Mouse (Mus musculus) hindbrain, embryonic 10.5 days (tissue): ENCODE data around the gene Snx18. TPM values are rescaled to one million over a fixed set of nuclear protein-coding genes. Genes with fewer than 3 reads are reported as not detected.

Experiments
- DNase-seq: peaks from one replicate; pipeline ENCODE4 v3.0.0-alpha.2; 2017; ENCODE audit warnings: low spot score
- H3K27ac ChIP-seq: fragments of 300-500 bp; sonication (generic); 2 replicates; pipeline ENCODE4 v1.5.1; 2016; ENCODE audit warnings: mild to moderate bottlenecking, moderate library complexity
- H3K27me3 ChIP-seq: fragments of 300-500 bp; sonication (generic); 2 replicates; pipeline ENCODE4 v1.6.1; 2016; ENCODE audit warnings: mild to moderate bottlenecking; ENCODE audit not compliant: poor library complexity, insufficient read depth, severe bottlenecking
- H3K36me3 ChIP-seq: fragments of 300-500 bp; sonication (generic); 2 replicates; pipeline ENCODE4 v1.6.1; 2016; ENCODE audit warnings: mild to moderate bottlenecking, moderate library complexity
- H3K4me1 ChIP-seq: fragments of 300-500 bp; sonication (generic); replicated peaks from 2 replicates; pipeline ENCODE4 v1.6.1; 2016; ENCODE audit warnings: mild to moderate bottlenecking
- H3K4me3 ChIP-seq: fragments of 300-500 bp; sonication (generic); 2 replicates; pipeline ENCODE4 v1.5.1; 2016; ENCODE audit warnings: mild to moderate bottlenecking, moderate library complexity
- H3K9me3 ChIP-seq: fragments of 300-500 bp; sonication (generic); 2 replicates; pipeline ENCODE4 v1.6.1; 2016; ENCODE audit warnings: mild to moderate bottlenecking, moderate library complexity
- WGBS: fragments of 180-500 bp; shearing (Covaris S2); methylation state at CpG from one replicate; pipeline ENCODE4 v1.1.7; 2016; 5-methylcytosine and 5-hydroxymethylcytosine counted together
- polyA plus RNA-seq: library from polyadenylated mRNA; unstranded; fragments of >200 nt; fragmentation: Nextera tagmentation; extraction: Ambion mirVana; gene quantifications from 2 replicates; pipeline ENCODE4 v1.2.1, GENCODE M21; 2016

The Snx18 gene
- polyA plus RNA-seq, 1 experiment from 2014 or later: 18.1 TPM

DNA sequence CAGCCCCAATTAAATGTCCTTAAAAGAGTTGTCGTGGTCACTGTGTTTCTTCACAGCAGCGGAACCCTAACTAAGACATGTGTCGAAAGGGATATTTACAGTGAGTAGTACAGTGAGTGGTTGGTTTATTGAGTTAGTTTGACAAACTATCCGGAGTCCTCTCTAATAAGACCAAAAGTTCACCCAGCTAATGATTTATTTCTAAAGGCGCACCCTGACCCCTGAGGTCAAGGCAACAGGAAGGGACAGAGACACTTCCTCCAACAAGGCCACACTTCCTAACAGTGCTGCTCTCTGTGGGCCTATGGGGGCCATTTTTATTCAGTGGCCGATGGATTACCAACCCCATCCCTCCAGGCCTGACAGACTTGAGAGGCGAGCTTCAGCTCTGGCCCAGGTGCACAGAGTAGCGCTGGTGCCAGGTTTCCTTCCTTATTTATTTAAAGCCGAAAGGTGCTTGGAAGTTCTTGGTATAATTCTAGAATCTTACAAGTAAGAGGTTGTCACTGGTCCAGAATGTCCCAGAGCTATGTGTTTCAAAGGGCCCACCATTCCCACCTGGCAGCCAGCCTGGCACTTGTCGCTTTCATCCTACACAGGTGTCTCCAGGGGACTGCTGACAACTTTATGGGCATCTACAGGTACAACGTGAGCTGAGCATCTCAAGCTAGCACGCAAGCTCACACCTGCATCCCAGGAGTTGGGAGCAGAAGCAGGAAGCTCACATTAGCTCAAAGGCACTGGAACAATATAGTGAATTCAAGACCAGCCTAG, 16.3 kb downstream of the Snx18 start:
- WGBS: 96% methylated on average over 12 of the region's 12 CpGs
- Histone ChIP-seq H3K27me3 (no peaks in the 10 kb centered on the region), H3K9me3 (0 out of 2 replicates have a peak, but pooled peaks cover 4% of the 10 kb centered on the region), H3K36me3 (peaks cover 40% of the 10 kb centered on the region), H3K4me1 (peaks cover 45% of the 10 kb centered on the region), H3K27ac (no peak overlapping the region), H3K4me3 (no peak overlapping the region)
- no peak for DNase-seq

GRCm38 (mm10) chr13:113600531-113601463, 17.6 kb downstream of the Snx18 start:
- H3K9me3 ChIP-seq: no peaks in the 10 kb centered on the region
- no peak overlapping the region for H3K27ac ChIP-seq
- peaks cover 46% of the 10 kb centered on the region for H3K4me1 ChIP-seq
- WGBS: 92% methylated on average over 18 of the region's 18 CpGs
- no peaks in the 10 kb centered on the region for H3K27me3 ChIP-seq
- H3K4me3 ChIP-seq: no peak overlapping the region
- peaks cover 28% of the 10 kb centered on the region for H3K36me3 ChIP-seq
- DNase-seq: no peak

DNA sequence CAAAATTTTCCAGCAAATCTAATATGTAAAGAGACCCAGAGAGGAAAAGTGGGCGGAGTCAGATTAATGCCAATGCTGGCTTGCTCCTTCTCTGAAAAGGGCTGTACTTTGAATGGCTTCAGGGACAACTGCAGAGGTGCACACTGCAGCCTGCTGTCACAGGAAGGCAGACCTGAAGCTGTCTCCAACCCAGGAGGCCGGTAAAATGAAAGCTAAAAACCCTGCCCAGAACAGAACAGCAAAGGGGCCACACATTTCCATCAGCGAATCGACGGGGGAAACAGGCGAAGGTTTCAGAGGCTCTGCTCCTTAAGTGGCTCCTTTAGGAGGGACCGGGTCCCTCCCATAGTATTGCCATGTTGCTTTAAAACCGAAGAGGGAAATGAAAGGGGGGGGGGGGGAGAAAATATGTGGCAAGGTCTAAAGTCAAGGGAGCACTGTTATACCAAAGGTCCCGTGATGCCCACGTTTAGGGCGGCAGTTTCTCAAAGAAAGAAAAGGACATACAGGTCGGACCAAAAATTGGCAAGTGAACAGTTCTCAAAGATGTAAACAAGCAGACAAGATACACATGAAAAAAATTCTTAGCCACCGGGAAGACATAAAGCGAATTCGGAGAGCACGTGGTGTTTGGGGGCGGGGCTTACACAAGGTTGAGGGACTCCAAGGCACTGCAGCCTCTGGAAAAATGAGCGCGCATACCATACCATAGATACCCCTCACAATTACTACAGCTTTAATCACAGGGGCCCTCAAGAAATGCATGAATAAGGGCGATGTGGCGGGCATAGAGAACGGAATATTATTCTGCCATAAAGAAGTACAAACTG, 18.4 kb downstream of the Snx18 start:
- Histone ChIP-seq H3K4me3 (no peak overlapping the region), H3K36me3 (peaks cover 22% of the 10 kb centered on the region), H3K9me3 (no peaks in the 10 kb centered on the region), H3K27me3 (no peaks in the 10 kb centered on the region), H3K4me1 (peaks cover 47% of the 10 kb centered on the region), H3K27ac (no peak overlapping the region)
- DNase-seq: no peak
- 90% methylated on average over 22 of the region's 22 CpGs for WGBS

DNA sequence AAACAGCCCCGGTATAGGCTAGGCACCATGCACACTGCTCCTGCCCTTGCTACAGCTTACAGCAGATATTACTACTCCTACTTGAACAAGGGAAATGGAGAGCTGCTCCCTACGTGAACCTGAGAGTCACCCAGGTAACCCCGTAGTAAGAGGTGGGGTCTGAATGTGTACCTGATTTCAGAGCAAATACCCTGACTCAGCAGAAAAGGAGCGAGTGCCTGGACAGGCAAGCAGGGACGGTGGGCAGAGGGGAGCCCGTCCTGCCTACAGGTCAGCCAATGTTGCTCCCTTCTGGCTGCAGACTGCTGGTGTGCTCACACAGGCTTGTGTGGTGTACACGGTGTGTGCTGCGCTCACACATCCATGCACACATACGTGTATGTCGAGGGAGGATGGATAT, 20.7 kb downstream of the Snx18 start:
- DNase-seq: no peak
- Histone ChIP-seq H3K4me3 (no peak overlapping the region), H3K27ac (no peak overlapping the region), H3K27me3 (no peaks in the 10 kb centered on the region), H3K4me1 (peaks cover 35% of the 10 kb centered on the region), H3K36me3 (peaks cover 44% of the 10 kb centered on the region), H3K9me3 (no peaks in the 10 kb centered on the region)
- WGBS: 91% methylated on average over 10 of the region's 10 CpGs

DNA sequence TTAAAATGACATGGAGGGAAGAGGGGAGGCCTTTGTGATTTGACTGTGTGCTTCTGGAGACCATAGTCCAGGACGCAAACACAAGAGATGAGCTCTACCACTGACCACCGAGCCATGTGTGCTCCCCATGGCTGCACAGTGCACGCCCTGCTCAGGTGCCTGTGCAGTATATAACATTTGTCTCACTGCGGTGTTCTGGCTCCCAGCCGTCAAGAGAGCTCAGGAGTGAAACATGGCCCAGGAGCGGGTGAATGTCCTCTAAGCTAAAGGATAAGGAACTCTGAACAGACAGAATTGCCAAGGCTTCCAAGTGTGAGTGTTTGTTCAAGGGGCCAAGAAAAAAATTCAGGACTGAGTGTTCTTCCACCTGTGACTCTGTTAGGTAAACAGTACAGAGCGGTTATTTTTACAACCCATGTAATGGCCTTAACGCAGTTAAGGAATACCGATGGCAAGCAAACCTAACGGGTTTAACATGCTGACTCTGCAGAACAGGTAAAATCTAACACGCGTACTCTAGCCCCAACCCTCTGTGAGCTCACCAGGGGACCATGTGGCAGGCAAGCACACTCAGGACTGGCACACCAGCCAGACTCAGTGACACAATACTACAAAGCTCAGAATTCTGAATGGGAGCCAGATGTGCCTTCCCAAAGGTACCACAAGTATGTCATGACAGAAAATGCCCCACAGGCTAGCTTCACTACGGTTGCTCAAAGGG, 21.4 kb downstream of the Snx18 start:
- Histone ChIP-seq H3K4me1 (peaks cover 35% of the 10 kb centered on the region), H3K4me3 (no peak overlapping the region), H3K27ac (no peak overlapping the region), H3K9me3 (no peaks in the 10 kb centered on the region), H3K27me3 (no peaks in the 10 kb centered on the region), H3K36me3 (peaks cover 43% of the 10 kb centered on the region)
- no peak for DNase-seq
- WGBS: 85% methylated on average over 13 of the region's 13 CpGs

DNA sequence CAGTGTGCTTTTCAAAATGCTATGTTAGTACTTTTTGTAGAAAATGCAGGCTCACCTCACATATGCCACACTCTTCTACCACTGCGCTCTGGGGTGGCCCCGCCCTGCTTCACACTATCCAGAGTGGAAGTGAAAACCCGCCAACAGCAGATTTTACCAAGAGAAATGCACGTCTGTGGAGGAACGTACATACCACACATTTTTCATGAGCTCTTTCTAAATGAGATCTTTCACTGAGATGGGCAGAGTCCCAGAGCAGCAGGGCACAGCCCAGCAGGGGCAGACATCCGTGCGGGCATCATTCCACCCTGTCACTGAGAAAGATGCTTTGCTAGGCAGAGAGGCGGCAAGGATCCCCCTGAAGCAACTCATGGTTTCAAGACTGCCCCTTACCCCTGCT, 22.4 kb downstream of the Snx18 start:
- Histone ChIP-seq H3K9me3 (no peaks in the 10 kb centered on the region), H3K27ac (no peak overlapping the region), H3K4me1 (peaks cover 35% of the 10 kb centered on the region), H3K4me3 (no peak overlapping the region), H3K27me3 (no peaks in the 10 kb centered on the region), H3K36me3 (peaks cover 42% of the 10 kb centered on the region)
- no peak for DNase-seq
- 79% methylated on average over 8 of the region's 8 CpGs for WGBS

GRCm38 (mm10) chr13:113595219-113595618, 23.1 kb downstream of the Snx18 start:
- H3K9me3 ChIP-seq: no peaks in the 10 kb centered on the region
- peaks cover 36% of the 10 kb centered on the region for H3K4me1 ChIP-seq
- no peaks in the 10 kb centered on the region for H3K27me3 ChIP-seq
- no peak overlapping the region for H3K4me3 ChIP-seq
- 75% methylated on average over 8 of the region's 8 CpGs for WGBS
- no peak overlapping the region for H3K27ac ChIP-seq
- no peak for DNase-seq
- H3K36me3 ChIP-seq: peaks cover 48% of the 10 kb centered on the region

- H3K36me3 ChIP-seq: peaks cover 53% of the 10 kb centered on the region
- no peak overlapping the region for H3K4me3 ChIP-seq
- DNase-seq: no peak
- H3K27ac ChIP-seq: no peak overlapping the region
- WGBS: 92% methylated on average over 12 of the region's 12 CpGs
- H3K9me3 ChIP-seq: no peaks in the 10 kb centered on the region
- H3K27me3 ChIP-seq: no peaks in the 10 kb centered on the region
- peaks cover 40% of the 10 kb centered on the region for H3K4me1 ChIP-seq
Measured at GRCm38 (mm10) chr13:113594361-113594760, 24.0 kb downstream of the Snx18 start.

DNA sequence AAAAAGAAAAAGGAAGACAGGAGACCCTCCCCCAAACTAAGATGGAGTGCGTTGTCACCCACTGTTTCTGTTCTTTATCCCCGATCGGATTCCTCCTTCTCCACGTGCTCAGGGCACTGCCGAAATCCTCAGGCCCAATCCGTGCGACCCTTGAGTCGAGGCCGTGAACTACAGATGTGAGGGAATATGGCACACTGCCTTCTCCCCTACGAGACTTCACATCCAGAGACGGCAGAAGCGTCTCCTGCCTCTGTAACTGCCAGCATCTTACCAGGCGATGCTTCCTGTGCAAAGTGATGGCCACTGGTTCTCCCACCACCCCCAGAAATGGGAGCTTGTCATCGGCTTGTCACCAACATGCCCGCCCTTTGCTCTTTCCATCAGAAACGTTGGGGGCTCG, 24.7 kb downstream of the Snx18 start:
- Histone ChIP-seq H3K27ac (no peak overlapping the region), H3K36me3 (peaks cover 51% of the 10 kb centered on the region), H3K4me1 (peaks cover 43% of the 10 kb centered on the region), H3K9me3 (no peaks in the 10 kb centered on the region), H3K27me3 (no peaks in the 10 kb centered on the region), H3K4me3 (no peak overlapping the region)
- WGBS: 88% methylated on average over 17 of the region's 17 CpGs
- DNase-seq: no peak

DNA sequence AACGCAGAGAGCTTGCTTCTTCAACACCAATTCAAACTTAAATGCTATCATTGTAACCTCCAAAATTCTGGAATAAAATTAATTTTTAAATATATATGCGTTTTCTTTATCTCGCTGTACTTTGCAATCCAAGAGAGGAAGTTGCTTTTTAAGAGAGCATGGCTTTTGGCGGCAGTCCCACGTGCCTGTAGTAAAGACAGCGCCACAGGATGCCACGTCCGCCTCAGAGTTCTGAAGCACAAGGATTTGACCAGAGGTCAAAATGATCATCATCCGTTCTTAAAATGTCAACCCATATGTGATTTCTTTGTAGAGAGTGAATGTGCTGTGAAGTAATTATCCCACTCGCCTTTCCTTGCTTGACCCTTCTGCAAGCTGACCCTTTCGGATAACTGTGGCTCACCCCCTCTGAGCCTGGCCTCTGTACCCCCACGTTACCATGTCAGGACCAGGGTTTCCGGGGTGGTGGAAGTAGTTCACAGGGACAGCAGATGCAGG, 25.6 kb downstream of the Snx18 start:
- Histone ChIP-seq H3K4me3 (no peak overlapping the region), H3K4me1 (peaks cover 48% of the 10 kb centered on the region), H3K27ac (no peak overlapping the region), H3K27me3 (no peaks in the 10 kb centered on the region), H3K36me3 (peaks cover 49% of the 10 kb centered on the region), H3K9me3 (no peaks in the 10 kb centered on the region)
- WGBS: 84% methylated on average over 13 of the region's 13 CpGs
- DNase-seq: no peak

- peaks cover 49% of the 10 kb centered on the region for H3K4me1 ChIP-seq
- H3K27ac ChIP-seq: no peak overlapping the region
- no peak overlapping the region for H3K4me3 ChIP-seq
- WGBS: 88% methylated on average over 11 of the region's 11 CpGs
- DNase-seq: no peak
- no peaks in the 10 kb centered on the region for H3K27me3 ChIP-seq
- H3K36me3 ChIP-seq: peaks cover 49% of the 10 kb centered on the region
- no peaks in the 10 kb centered on the region for H3K9me3 ChIP-seq
Measured at GRCm38 (mm10) chr13:113591336-113591735, 27.0 kb downstream of the Snx18 start.

- no peaks in the 10 kb centered on the region for H3K9me3 ChIP-seq
- H3K4me1 ChIP-seq: peaks cover 41% of the 10 kb centered on the region
- no peaks in the 10 kb centered on the region for H3K27me3 ChIP-seq
- WGBS: 94% methylated on average over 4 of the region's 4 CpGs
- no peak overlapping the region for H3K4me3 ChIP-seq
- H3K27ac ChIP-seq: no peak overlapping the region
- DNase-seq: no peak
- H3K36me3 ChIP-seq: peaks cover 49% of the 10 kb centered on the region
Measured at GRCm38 (mm10) chr13:113590216-113590615, 28.1 kb downstream of the Snx18 start.
